Mouse (Mus musculus) liver, embryonic 14.5 days (tissue): ENCODE measurements at regions not wholly inside any gene's neighbourhood (a gene's known extent, or its start where the extent isn't known, plus 50 kb on each side); places are given as distances from the start of the nearest gene placed in this dataset.

Experiments used
- ATAC-seq: fragments of 200-750 bp; cut with Nextera tagmentation; 2 replicates; pipeline ENCODE4 v1.8.0; 2017; ENCODE audit warnings: moderate number of reproducible peaks, mild to moderate bottlenecking, moderate library complexity; ENCODE audit not compliant: insufficient read depth
- DNase-seq, 3 experiments: peaks; one replicate each; pipeline ENCODE4 v3.0.0-alpha.2; 2012 to 2013; ENCODE audit warnings: low read depth in 3 of 3, low spot score in 3 of 3
- H3K27ac ChIP-seq: fragments of 300-500 bp; sonication (generic); 2 replicates; pipeline ENCODE4 v1.5.1; 2014; ENCODE audit warnings: moderate library complexity, mild to moderate bottlenecking, control low read depth, inconsistent platforms
- H3K27me3 ChIP-seq: fragments of 300-500 bp; sonication (generic); 2 replicates; pipeline ENCODE4 v1.6.1; 2014; ENCODE audit warnings: mild to moderate bottlenecking, low read length, moderate library complexity; ENCODE audit not compliant: control insufficient read depth, insufficient read depth
- H3K36me3 ChIP-seq: fragments of 300-500 bp; sonication (generic); replicated peaks from 2 replicates; pipeline ENCODE4 v1.6.1; 2014; ENCODE audit warnings: low read depth; ENCODE audit not compliant: control insufficient read depth, insufficient read depth
- H3K4me1 ChIP-seq, 2 experiments: fragments of 200-500 bp in 1 of 2; fragments of 300-500 bp in 1 of 2; sonication (generic) in 1 of 2; replicated peaks; 2 replicates each; pipeline ENCODE4 v1.6.1; 2012 to 2014; ENCODE audit warnings: antibody characterized with exemption in 1 of 2, inconsistent platforms in 1 of 2, low read length in 1 of 2; ENCODE audit not compliant: control insufficient read depth in 2 of 2, insufficient read depth in 2 of 2
- H3K4me2 ChIP-seq: fragments of 300-500 bp; sonication (generic); 2 replicates; pipeline ENCODE4 v1.6.1; 2014; ENCODE audit warnings: low read depth, mild to moderate bottlenecking, control low read depth, moderate library complexity
- H3K4me3 ChIP-seq, 2 experiments: fragments of 200-500 bp in 1 of 2; fragments of 300-500 bp in 1 of 2; sonication (generic) in 1 of 2; 2 replicates each; pipeline ENCODE4 v1.5.1; 2012 to 2014; ENCODE audit warnings: low read depth in 2 of 2, low read length in 2 of 2, mild to moderate bottlenecking in 2 of 2, control low read depth in 1 of 2, inconsistent platforms in 1 of 2, moderate library complexity in 1 of 2; ENCODE audit not compliant: insufficient read depth in 1 of 2
- H3K9ac ChIP-seq: fragments of 300-500 bp; sonication (generic); replicated peaks from 2 replicates; pipeline ENCODE4 v1.6.1; 2014; ENCODE audit warnings: mild to moderate bottlenecking, control low read depth, moderate library complexity
- H3K9me3 ChIP-seq: fragments of 300-500 bp; sonication (generic); 2 replicates; pipeline ENCODE4 v1.6.1; 2016; ENCODE audit warnings: low read length, mixed read lengths; ENCODE audit not compliant: control insufficient read depth
- CTCF ChIP-seq: IDR thresholded peaks from 2 replicates; pipeline ENCODE4 v1.5.1; 2016; ENCODE audit warnings: antibody characterized with exemption, low read depth, control low read depth
- EP300 ChIP-seq: IDR thresholded peaks from 2 replicates; pipeline ENCODE4 v1.6.1; 2016; ENCODE audit warnings: antibody characterized with exemption, low read depth
- WGBS: fragments of 180-500 bp; shearing (Covaris S2); extraction: QIAGEN DNeasy Blood & Tissue Kit; methylation state at CpG from one replicate; pipeline ENCODE4 v1.1.7; 2014; ENCODE audit not compliant: insufficient replicate concordance; 5-methylcytosine and 5-hydroxymethylcytosine counted together

DNA sequence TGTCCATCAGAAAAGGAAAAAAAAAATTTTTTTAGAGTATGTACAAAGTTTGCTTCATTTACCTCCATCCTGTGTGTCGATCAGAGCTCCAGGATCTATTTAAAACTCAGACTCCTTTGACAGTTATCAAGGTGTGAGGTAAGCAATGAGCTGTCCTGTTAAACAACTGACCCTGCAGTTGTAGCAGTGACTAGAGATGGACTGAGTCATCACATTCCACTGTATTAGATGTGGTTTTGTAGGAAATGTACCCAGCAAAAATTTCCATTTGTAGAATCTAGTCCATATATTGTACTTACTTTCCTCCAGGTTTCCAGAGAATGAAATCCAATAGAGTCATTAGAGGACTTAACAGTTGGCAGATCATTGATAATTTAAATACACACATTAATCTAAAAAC, 1459.3 kb downstream of the Slc22a22 start:
- TF ChIP-seq CTCF, result no peak
- no peak for TF ChIP-seq EP300

DNA sequence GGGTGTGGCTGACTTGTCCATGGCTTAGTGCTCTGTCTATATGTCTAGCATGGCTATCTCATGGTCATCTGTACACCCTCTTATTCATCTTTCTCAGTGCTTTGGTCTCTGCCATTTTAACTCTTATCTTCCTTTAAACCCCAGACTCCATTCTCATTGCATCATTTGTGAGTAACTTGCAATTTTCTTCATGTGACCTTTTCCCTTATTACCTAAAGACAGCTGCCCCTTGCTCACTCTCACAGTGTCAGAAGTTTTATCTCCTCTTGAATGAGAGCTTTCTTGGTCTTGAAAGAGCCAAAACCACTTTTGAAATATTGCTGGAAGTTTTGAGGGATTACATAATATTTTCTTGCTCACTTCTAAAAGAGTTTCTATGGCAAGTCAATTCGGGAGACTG, 1459.9 kb downstream of the Slc22a22 start:
- TF ChIP-seq CTCF (no peak), EP300 (no peak)
- DNase-seq (no peak), ATAC-seq (no peak)
- Histone ChIP-seq H3K9ac (no peak overlapping the region), H3K4me1 (no peaks in the 10 kb centered on the region), H3K27ac (no peak overlapping the region), H3K4me3 (no peak overlapping the region), H3K27me3 (no peaks in the 10 kb centered on the region), H3K9me3 (no peaks in the 10 kb centered on the region), H3K36me3 (no peaks in the 10 kb centered on the region), H3K4me2 (no peak overlapping the region)
- WGBS, result 52% methylated on average over 1 of the region's 1 CpGs

More for the DNA sequence above, 1459.3 kb downstream of the Slc22a22 start:
- H3K4me2 ChIP-seq, result no peak overlapping the region
- no peak for DNase-seq
- ATAC-seq, result no peak
- H3K4me3 ChIP-seq, result no peak overlapping the region
- H3K9ac ChIP-seq, result no peak overlapping the region
- WGBS, result 30% methylated on average over 1 of the region's 1 CpGs
- H3K27ac ChIP-seq, result no peak overlapping the region
- H3K36me3 ChIP-seq, result no peaks in the 10 kb centered on the region
- no peaks in the 10 kb centered on the region for H3K27me3 ChIP-seq
- no peaks in the 10 kb centered on the region for H3K4me1 ChIP-seq
- H3K9me3 ChIP-seq, result no peaks in the 10 kb centered on the region

- Histone ChIP-seq H3K4me2 (no peak overlapping the region), H3K27ac (no peak overlapping the region), H3K36me3 (no peaks in the 10 kb centered on the region), H3K27me3 (no peaks in the 10 kb centered on the region), H3K4me3 (no peak overlapping the region), H3K4me1 (no peaks in the 10 kb centered on the region), H3K9me3 (no peaks in the 10 kb centered on the region), H3K9ac (no peak overlapping the region)
- no peak for TF ChIP-seq CTCF
- TF ChIP-seq EP300, result no peak
- DNase-seq, result no peak
- ATAC-seq, result no peak
- 61% methylated on average over 1 of the region's 1 CpGs for WGBS
Observed at GRCm38 (mm10) chr15:56016070-56016469, 1461.4 kb downstream of the Slc22a22 start.

DNA sequence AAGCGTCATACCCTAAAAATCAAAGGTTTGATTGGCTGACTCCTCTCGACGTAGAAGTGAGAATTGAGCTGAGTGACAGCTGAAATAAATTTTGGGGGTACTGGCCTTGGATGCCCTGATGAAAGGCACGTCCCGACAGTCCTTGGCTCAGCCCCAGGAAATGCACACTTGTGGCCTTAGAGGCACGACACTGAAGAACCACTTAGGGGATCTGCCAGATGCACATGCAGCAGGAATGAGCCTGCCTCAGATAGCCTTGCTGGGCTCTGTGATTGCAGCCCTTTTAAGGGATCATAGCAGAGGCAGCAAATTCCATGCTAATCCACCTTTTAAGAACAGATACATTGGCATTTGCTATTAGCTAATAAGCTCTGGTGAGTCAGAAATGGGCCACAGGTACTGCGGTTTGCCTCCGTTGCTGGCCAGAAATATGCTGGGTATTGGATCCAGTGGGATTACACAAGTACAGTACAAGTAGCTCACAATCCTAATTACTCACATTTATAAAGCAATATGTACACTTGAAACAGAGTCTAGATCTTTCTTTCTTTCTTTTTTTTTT, 1463.3 kb downstream of the Slc22a22 start:
- no peaks in the 10 kb centered on the region for H3K36me3 ChIP-seq
- no peak overlapping the region for H3K27ac ChIP-seq
- 60% methylated on average over 8 of the region's 8 CpGs for WGBS
- no peak overlapping the region for H3K4me3 ChIP-seq
- no peaks in the 10 kb centered on the region for H3K4me1 ChIP-seq
- no peaks in the 10 kb centered on the region for H3K27me3 ChIP-seq
- DNase-seq, result no peak
- TF ChIP-seq EP300, result no peak
- no peak for TF ChIP-seq CTCF
- ATAC-seq, result no peak
- no peak overlapping the region for H3K4me2 ChIP-seq
- no peak overlapping the region for H3K9ac ChIP-seq
- no peaks in the 10 kb centered on the region for H3K9me3 ChIP-seq

DNA sequence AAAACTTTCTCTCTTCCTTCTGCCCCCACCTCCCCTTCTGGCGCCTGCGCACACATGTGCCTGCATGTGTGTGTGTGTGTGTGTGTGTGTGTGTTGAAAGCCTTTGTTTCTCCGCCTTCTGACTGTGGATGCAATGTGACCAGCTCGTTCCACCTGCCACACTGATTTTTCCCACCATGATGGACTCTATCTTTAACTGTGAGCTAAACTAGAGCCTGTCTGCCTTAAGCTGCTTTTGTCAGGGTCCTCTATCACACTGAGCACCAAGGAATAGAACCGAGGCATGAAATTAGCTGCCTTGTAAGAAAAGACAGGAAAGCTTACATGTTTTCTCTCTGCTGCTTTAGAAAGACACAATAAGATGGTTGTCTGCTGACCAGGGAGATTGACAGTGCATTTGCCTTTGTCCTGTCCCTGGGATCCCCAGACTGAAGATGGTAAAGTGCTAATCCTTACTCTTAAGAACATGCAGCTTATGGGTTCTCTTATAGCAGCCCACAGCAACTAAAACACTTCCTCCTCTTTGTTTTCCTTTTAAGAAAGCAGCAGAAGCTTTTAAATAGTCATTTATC, 1468.7 kb downstream of the Slc22a22 start:
- Histone ChIP-seq H3K9ac (no peak overlapping the region), H3K27ac (no peak overlapping the region), H3K36me3 (no peaks in the 10 kb centered on the region), H3K4me3 (no peak overlapping the region), H3K9me3 (no peaks in the 10 kb centered on the region), H3K4me2 (no peak overlapping the region), H3K27me3 (no peaks in the 10 kb centered on the region), H3K4me1 (no peaks in the 10 kb centered on the region)
- no peak for ATAC-seq
- WGBS, result 57% methylated on average over 5 of the region's 5 CpGs
- no peak for TF ChIP-seq EP300
- TF ChIP-seq CTCF, result no peak
- DNase-seq, result no peak
